Mouse (Mus musculus): ENCODE results near the gene Slc10a1.

Gene Slc10a1

DNA sequence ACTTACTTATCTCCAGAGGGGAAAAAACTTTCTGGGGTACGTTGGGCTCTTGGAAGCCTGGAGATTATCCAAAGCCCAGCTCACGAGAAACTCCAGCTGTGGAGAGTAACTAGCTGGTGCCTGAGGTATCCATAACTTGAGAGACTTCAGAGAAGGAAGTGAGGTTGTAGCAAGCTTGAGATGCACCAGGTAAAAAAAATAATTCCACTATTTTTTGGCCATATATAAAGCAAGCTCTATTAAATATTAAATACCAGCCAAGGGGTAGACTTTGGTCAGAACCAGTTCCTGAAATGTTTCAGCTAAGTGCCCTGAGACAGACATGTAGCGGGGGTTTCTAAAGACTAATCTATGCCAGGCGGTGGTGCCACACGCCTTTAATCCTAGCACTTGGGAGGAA is at the start of gene Slc10a1:
Slc10a1 (minus strand) TSS at position 101 of the 400 bp plus-strand sequence.
- no peak for DNase-seq

DNA sequence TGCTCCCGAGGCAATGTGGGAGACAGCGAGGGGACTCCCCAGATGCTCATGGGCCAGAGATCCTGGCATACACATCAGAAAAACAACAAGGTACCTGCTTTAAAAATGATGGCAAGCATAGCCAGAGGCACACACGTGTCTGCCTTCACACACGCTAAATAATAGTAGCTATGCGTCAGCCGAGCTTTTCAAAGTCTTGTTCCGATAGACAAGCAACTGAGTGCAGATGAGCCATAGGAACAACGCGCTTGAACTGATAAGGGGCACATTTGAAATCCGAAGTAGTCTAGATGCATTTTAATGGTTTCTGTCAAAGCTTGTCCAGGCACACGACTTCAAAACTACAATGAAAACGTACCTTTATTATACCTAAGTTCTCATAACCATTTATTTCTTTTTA is 49.1 kb upstream of the Slc10a1 start:
- DNase-seq, result no peak

DNA sequence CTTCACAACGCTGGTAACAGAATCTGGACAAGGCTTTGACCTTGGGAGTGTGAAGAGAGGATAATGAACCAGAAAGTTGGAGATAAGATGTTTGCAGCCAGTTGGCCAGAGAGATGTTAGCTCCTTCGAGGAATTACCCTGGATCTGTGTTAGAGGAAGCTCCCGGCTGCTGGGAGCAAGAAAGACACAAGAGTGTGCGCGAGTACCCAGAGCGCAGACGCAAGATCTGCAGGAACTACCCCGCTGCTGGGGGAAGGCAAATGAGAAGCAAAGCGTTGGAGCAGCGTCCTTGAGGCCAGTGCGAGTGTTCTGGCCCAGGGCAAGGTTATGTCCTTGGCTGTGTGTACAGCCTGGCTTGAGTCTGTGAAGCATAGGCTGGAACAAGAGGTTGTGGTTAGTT is 45.0 kb upstream of the Slc10a1 start:
- DNase-seq, result no peak

DNA sequence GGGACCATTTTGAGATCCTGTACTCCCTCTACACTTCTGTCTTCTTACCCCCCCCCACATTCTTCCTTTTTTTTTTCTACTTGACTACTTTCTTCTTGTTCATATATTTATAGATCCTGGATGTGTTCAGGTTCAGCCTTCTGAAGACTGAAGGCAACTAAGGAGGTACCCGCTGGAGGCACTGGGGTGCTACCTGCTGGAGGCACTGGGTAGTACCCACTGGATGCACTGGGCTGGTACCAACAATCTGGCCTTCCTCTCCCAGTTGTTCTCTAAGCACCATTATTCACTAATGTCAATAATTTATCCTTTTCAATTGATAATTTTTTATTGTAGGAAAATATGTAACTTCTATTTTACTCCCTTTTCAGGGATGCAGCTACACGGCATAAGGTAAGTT is 43.5 kb upstream of the Slc10a1 start:
- DNase-seq, result no peak

DNA sequence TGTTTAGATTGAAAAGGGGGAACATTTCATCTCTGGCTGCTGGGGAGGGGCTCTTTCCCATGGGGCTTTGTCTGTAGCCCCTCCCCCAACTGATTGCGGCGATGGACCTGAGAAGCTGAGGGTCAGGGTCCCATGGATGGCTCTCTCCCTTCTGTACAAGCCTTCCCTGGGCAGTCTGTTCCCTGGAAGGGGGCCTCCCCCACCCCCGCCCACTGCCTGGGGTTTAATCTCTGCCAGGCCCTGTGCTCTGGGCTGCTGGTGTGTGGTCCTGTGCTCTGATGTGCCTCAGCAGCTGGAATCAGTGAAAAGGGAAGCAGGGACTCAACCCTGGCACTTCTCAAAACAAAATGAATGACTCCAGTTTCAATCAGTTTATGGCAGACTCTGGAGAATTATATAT is 41.3 kb upstream of the Slc10a1 start:
- DNase-seq, result no peak

DNA sequence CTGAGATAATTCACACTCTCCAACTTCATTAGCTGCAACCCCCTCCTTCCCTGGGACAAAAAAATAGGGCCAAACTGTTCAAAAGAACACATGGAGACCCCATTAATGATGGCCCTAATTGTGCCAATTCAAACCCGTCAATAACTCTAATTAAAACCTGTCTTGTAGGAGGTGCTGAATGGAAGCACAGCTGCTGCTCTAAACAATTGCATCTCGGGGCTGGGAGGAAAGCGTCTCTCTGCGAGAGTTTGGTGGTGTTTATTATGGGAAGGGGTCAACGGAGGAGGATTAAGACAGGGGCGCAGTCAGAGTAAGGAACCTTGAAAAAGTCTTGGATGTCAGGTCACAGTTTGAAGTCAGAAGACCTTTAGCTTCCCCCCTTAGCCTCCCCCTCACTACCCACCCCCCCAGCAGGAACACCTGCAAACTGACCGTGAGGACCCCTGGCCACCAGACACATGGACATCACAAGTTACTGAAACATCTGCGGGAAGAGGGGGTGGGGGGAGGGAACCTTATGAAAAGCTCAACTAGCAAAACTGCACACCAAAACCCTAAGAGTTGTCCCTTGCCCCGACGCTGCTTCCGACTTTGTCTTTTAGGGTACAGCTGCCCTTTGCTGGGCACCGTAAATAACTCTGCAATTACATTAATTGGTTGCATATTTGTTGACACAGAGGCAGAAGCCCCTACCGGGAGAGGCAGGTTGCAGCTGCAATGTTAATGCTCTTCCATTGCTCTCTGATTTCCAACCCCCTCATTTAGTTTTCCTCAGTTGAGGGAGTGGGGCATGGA is 34.5 kb upstream of the Slc10a1 start:
- DNase-seq, result no peak

DNA sequence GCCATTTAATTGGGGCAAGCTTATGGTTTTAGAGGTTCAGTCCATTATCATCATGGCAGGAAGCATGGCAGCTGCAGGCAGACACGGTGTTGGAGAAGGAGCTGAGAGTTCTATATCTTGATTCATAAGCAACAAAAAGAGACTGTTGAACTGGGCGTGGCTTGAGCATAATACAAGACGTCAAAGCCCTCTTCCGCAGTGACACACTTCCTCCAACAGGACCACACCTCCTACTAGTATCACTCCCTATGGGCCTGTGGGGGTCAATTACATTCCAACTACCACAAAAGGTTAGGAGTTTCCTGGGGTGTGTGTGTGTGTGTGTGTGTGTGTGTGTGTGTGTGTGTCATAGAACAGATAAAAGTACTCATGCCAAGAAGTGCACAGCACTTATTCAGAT is 32.4 kb upstream of the Slc10a1 start:
- DNase-seq, result no peak

DNA sequence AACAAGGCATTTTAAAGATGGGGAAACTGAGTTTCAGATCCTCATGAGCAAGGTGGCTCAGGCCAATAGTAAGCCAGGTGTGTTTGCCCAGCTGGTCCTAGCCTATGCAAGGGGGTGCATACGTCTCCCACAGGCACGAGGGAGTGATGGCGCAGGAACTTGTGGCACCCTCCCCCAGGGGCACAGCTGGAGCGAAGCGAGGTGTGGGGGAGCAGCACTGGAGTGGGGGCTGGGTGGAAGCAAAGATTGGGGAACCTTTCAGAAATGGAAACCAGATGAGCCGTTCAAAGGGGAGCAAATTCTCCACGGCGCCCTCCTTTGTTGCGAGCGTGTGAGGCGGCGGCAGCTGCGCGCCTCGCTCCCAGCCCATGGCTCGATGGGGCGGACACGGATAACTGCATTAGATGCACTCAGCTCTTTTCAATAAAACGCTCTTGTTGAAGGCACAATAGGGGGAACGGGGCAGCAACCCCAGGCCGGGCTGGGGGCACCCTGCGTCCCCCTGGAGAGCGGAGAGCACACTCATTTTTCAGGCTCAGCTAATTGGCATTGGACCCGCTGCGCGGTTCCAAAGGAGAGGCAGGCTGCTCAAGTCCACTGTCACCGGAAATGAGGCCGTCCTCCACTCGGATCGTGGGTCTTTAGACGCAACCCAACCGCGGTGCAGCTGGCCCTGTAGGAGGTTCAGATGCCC is 30.2 kb upstream of the Slc10a1 start:
- no peak for DNase-seq

DNA sequence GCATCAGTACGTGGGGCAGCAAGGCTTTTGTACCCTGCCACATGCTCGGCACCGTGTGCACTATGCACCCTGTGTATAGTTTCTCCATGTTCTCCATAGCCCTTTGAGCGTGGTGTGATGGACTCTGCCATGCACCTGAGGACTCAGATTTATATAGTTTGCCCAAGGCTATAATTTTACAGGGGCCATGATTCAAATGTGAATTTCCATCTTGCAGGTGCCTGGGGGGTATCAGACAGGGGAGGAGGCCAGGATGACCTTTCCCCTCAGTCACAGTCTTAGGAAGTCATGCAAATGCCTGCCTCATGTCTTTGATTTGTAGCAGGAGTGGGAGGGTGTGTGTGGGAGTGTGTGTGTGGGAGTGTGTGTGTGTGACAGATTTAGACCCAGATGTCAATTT is 29.1 kb upstream of the Slc10a1 start:
- DNase-seq, result no peak

DNA sequence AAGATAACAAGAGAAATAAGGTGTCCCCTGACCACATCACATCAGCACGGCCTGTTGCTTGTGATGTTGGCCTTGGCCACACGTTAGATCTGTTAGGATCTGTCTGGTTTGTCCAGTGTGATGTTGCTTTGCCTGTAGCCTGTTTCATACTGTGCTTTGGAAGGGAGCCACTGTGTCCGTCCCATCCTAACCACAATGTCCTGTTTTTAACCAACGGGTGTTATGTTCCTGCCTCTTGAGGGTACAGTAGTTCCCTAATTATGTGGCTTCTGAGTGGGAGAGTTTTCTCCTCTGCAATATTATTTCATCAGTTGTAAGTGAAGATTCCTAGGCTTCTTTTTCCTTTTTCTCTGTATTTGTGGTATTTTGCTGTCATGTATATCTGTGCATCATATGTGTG is 26.8 kb upstream of the Slc10a1 start:
- DNase-seq, result no peak

DNA sequence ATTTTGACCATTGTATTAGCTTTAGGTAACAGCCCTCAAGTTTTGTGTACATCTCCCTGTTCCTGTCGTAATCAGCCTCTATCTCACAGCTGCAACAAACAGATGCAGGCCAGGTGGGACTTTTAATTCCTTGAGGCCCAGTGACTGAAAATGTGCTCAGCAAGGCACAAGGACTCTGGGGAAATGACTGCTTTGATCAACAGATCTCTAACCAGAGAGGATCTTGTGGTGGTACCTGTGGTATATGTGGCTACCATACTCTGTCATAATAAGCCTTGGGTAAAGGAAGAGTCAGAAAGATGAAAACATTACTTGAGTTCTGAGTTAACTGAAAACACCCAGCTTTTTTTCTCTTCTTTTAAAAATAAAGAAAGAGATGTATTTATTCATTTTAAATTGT is 25.3 kb upstream of the Slc10a1 start:
- no peak for DNase-seq

DNA sequence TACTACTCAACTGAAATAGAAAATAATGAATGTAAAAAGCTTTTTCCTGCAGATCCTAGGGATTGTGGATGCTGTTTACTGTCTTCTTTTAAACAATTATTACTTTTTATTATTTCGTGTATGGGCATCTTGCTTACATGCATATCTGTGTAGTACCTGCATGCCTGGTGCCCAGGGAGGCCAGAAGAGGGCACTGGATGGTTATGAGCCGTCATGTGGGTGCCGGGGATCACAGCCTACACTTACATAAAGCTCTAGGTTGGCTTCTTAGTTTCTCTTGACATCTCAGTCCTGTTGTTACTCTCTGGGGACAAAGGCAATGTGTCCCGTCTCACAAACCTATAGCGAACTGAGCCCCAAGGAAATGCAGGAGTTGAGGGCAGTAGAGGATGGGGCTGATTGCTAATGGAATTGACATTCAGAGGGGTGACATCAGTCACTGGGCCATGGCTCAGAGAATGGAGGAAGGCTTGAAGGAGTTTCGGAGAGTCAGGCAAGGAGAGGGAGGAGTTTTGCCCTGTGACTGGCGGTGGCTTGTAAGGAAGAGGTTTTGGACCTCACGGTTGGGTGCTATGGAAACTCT is 24.1 kb upstream of the Slc10a1 start:
- DNase-seq, result no peak

DNA sequence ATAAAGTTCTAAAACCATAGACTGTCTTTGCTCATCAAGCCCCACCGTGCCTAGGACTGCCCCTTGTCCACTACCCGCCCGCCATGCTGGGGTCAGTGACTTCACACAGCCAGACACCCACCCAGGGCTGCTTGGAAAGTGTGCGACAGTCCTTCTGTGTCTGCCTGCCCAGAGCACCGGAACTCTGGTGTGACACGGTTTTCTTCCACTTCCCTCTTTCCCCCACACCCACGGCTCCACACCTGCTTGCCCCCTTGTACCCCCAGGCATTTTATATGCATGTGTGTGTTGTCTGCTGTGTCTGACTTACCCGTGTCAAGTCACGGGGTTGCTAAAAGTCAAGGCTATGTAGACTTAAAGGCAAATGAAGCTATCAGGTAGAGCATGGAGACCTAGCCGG is 23.3 kb upstream of the Slc10a1 start:
- DNase-seq, result no peak

DNA sequence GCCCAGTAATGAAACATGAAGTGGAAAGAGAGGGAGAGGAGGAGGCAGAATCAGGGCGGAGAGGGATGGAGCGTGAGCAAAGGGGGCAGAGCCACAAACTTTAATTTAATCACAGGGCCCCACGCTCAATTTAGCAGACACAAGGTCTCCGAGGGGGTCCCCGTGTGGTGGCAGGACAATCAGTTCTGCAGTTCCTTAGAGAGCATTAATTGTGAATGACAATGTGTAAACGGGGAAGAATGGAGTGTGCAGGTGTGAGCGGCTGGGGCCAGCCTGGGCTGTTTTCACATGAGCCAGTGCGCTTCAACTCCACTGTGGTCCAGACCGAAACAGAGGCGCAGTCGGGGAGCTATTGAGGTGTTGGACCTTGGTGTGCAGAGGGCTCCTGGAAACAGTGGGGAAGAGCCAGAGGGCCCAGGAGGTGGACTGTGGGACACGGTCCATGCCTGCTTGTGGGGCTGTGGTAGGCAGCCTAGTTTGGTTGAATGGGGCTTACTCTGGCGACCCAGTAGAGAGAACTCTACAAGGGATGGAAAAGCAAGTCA is 22.5 kb upstream of the Slc10a1 start:
- no peak for DNase-seq

DNA sequence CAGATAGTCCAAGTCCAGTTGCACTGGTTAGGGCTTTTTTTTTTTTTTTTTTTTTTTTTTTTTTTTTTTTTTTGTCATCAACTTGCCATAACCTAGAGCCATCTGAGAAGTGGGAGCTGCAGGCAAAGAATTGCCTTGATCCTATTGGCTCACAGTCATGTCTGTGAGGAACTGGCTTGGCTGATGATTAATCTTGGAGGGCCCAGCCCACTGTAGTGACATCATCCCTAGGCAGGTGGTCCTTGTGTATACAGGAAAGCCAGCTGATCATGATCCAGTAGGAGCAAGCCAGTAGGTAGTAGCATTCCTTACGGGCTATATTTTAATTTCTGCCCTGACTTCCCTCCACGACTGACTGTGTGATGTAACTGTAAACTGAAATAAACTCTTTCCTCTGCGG is 19.8 kb upstream of the Slc10a1 start:
- DNase-seq, result no peak

DNA sequence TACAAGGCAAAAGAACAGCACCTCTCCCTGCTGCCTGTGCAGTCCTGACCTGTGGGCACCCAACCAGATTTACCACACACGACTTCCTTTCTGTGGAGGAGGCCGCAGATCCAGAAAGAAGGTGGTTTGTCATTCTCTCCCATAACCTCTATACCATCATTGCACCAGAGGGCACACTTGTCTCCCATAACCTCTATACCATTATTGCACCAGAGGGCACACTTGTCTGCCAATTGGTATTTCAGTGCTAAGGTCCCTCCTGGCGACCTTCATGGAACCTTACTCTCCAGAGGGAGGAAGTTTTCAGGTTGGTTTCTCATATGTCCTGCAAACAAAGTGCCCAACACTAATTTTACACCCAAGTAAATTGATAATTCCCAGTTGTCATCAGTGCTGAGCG is 18.1 kb upstream of the Slc10a1 start:
- no peak for DNase-seq

DNA sequence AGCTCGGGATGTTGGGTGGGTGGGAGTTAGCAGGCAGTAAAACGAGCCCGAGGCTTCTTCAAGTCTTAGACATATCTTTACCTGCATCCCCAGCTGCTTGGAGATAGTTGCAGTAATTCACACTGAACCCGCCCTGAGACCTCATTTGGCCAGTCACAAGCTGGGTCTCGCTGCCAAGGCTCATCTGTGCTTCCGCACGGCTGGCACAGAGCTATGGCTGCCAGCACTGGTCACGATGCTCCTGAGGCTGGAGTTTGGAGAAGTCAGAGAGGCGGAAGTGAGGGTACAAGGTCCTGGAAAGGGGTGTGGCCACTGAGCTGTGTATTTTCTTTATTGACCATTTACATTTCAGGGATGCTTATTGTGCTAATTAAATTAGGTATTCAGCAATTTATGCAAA is 15.2 kb upstream of the Slc10a1 start:
- DNase-seq, result peak; percentile 6

DNA sequence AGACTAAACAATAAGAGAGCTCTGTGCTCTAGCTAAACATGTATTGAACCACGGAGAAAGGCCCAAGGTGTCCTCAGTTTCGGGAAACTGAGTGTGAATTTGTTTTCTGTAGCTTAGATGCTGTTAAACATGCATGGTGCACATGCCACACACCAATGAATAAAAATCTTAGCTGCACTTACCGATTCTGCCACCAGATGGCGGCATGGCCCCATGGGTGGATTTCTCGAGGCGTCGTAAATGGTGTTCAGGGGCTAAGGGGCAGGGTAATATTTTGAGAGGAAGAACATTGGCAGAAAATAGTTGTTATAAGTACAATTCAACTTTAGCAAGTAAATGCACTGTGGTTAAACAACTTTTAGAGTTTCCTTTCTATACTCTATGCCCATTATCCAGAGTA is 13.8 kb upstream of the Slc10a1 start:
- DNase-seq, result peak; percentile 76

DNA sequence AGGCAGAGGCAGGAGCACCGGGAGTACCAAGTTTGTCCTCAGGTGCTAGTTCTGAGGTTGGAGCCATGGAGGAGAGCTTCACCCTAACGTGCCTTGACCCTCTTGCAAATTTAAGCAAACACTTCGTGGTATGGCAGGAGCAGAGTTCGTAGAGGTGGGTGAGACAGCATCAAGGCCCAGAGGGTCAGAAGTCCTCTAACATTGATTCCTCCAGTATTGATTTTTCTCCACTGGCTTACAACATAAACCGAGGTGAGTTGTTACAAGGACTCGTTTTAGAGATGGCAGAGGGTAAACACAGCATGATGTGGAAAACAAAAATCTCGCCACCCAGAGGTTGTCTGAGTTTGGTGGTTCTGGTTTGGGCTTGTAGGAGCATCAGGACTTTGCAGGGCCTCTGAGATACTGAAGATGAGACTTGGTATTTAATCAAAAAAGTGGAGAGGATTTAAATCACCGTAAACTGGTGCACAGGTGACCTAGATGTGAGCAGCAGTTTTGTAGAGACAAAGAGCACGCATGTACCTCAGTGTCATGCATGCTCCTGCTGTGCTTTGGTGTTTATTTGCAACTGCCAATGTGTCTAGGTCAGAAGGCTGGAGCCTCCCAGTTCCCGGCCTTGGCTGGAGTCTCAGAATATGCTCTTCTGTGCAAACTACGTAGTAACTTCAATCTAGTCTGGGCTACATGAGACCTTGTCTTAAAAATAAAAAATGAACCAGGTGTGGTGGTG is 7.6 kb upstream of the Slc10a1 start:
- no peak for DNase-seq

DNA sequence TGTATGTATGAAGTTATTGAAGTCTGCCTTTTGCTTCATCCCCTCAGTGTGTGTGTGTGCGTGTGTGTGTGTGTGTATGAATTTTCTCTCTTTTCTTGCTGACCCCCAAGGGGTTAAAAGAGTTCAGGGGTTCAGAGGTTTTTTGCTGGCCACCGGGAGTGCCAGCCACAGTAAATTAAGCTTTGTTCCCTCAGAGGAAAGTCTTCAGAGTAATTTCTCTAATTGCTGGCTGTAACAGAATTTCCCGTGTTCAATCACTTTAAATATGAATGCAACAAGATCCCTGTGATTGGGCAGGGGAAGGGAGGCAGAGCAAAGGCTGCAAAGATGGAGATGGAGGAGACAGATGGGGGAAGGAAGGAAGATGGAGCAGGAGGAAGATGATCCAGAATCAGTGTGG is 3.3 kb upstream of the Slc10a1 start:
- DNase-seq, result no peak

DNA sequence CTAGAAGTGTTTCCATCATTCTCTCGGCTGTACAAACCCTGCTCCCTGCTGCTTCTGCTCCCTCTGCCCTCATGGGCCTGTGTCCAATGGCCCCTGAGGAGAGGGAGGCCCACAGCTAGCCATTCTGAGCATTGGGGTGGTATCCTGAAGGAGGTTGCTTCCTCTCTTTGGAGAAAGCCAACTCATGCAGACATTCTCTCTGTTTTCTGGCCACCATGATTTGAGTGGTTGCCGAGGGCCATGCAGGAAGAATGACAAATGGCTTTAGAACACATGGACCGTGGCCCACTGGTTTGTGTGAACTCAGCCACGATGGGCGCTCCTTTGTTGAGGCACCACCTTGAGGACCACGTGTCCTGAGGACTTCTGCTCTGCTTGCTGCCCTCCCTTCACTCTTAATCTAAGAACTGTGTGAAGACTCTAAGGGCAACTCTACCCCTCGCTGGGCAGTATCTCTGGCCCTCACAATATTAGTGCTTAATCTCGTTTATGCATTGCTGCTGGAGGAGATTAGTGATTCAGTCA is 1.7 kb upstream of the Slc10a1 start:
- no peak for DNase-seq

DNA sequence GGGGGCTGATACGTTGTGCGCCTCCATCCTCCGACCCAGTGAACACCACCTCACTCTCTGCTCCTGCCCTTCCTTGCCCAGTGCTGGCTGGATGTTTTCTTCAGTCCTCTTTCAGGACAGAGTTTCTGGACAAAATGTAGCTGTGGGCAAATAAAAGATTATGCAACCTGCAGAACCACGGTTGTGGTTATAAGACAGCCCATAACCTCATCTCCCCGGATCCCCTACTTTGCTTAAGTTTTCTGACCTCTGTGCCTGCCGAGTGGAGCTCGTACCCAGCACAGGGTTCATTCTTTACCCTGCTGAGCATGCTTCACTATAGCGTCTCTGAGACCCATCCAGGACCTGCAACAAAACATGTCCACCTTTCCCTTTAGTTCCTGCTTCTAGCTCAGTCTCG is 587 bp downstream of the Slc10a1 start:
- no peak for DNase-seq
